Mouse (Mus musculus) CH12.LX (cell line): ENCODE data around the gene Sgca.

Experiments
- CHD1 ChIP-seq: IDR thresholded peaks from 2 replicates; pipeline ENCODE4 v1.6.1; 2012; ENCODE audit warnings: low read depth, low read length, improper control_type of control experiment, inconsistent platforms
- CHD2 ChIP-seq: IDR thresholded peaks from 2 replicates; pipeline ENCODE4 v1.6.1; 2011; ENCODE audit warnings: low read length, improper control_type of control experiment
- CTCF ChIP-seq, 2 experiments: IDR thresholded peaks in 1 of 2; conservative IDR thresholded peaks in 1 of 2; 2 replicates each; pipeline ENCODE4 v1.5.1; 2011 to 2012; ENCODE audit warnings: low read depth in 2 of 2, low read length in 2 of 2, improper control_type of control experiment in 1 of 2, inconsistent platforms in 1 of 2, mild to moderate bottlenecking in 1 of 2, moderate library complexity in 1 of 2
- ELF1 ChIP-seq: IDR thresholded peaks from 2 replicates; pipeline ENCODE4 v1.6.1; 2014; ENCODE audit warnings: low read depth, mild to moderate bottlenecking, inconsistent platforms, low read length, improper control_type of control experiment
- EP300 ChIP-seq: IDR thresholded peaks from 2 replicates; pipeline ENCODE4 v1.6.1; 2011; ENCODE audit warnings: low read length, improper control_type of control experiment
- MYC ChIP-seq: IDR thresholded peaks from 2 replicates; pipeline ENCODE4 v1.6.1; 2011; ENCODE audit warnings: low read depth, mild to moderate bottlenecking, improper control_type of control experiment, low read length
- NRF1 ChIP-seq: IDR thresholded peaks from 2 replicates; pipeline ENCODE4 v1.6.1; 2014; ENCODE audit warnings: low read depth, mild to moderate bottlenecking, inconsistent platforms, low read length, improper control_type of control experiment, moderate library complexity
- POLR2A ChIP-seq: IDR thresholded peaks from 2 replicates; pipeline ENCODE4 v1.6.1; 2011; ENCODE audit warnings: low read depth, mild to moderate bottlenecking, improper control_type of control experiment, low read length
- RAD21 ChIP-seq: IDR thresholded peaks from 2 replicates; pipeline ENCODE4 v1.6.1; 2011; ENCODE audit warnings: low read depth, mild to moderate bottlenecking, low read length, improper control_type of control experiment, moderate library complexity
- TCF12 ChIP-seq: IDR thresholded peaks from 2 replicates; pipeline ENCODE4 v1.6.1; 2014; ENCODE audit warnings: low read depth, mild to moderate bottlenecking, inconsistent platforms, low read length, improper control_type of control experiment
- USF1 ChIP-seq: IDR thresholded peaks from 2 replicates; pipeline ENCODE4 v1.6.1; 2014; ENCODE audit warnings: low read depth, mild to moderate bottlenecking, inconsistent platforms, low read length, improper control_type of control experiment
- USF2 ChIP-seq: conservative IDR thresholded peaks from 2 replicates; pipeline ENCODE4 v1.6.1; 2011; ENCODE audit warnings: low read depth, low read length, improper control_type of control experiment

DNA sequence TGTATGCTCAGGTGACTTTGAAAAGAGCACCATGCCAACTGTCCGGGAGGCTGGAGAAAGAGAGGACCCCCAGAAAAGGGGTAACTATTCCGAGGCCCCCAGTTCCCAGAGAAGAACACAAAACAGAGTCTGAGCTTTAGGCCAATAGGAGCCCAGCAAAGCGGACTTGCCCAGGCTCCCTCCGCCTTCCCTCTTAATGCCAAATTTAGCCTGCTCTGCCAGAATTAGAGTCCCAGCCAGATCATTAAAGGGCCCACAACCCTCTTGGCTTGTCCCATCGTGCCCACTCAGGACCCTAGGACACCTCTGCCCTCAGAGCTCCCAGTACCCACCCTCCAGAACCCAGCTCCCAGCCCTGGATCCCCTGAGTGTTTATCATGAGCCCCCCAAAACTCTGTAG lies 3.2 kb downstream of the Sgca start:
- TF ChIP-seq CHD2 (no peak), POLR2A (no peak), TCF12 (no peak), EP300 (no peak), USF1 (no peak), NRF1 (no peak), CTCF (conservative IDR thresholded peaks at IDR 0.05 in 1 of 2, IDR thresholded peaks at IDR 0.05 in 1 of 2; ENCODE audit: low read depth in 2 of 2, low read length in 2 of 2) (no peak), ELF1 (no peak), RAD21 (no peak), MYC (no peak), USF2 (no peak), CHD1 (no peak)
